Mouse (Mus musculus): ENCODE results near the gene Plk3.

GRCm38 (mm10) chr4:117136034-117136433 is 2.3 kb upstream of the Plk3 start:
- TF ChIP-seq CTCF (IDR thresholded peaks at IDR 0.05; ENCODE audit: insufficient read depth, low read length) (no peak), POLR2A (IDR thresholded peaks at IDR 0.05; ENCODE audit: borderline replicate concordance, extremely low read depth, low read depth, low read length) (no peak)
